Mouse (Mus musculus): ENCODE data around the gene Mill2. TPM values are rescaled to one million over a fixed set of nuclear protein-coding genes. Genes with fewer than 3 reads are reported as not detected.
A peak's percentile ranks its signal among the peaks of the same experiment; 100 is the strongest.
"Not testable (repeated sequence)": the region's sequence is repeated elsewhere in the genome, so short reads cannot be mapped to it uniquely, and the experiment has no call there.

The Mill2 gene
- polyA plus RNA-seq, 1 experiment from 2014 or later, result 0.85 TPM

GRCm38 (mm10) chr7:18841174-18841567 is 1.4 kb downstream of the Mill2 start:
- 0 out of 2 replicates have a peak, but pooled peaks have one; percentile 14 for ATAC-seq (replicated peaks)

GRCm38 (mm10) chr7:18844811-18845210 is 5.0 kb downstream of the Mill2 start:
- Histone ChIP-seq H3K9ac (no peak overlapping the region), H3K36me3 (replicated peaks) (no peaks in the 10 kb centered on the region), H3K4me2 (no peak overlapping the region), H3K9me3 (no peaks in the 10 kb centered on the region), H3K27me3 (replicated peaks) (no peaks in the 10 kb centered on the region), H3K27ac (no peak overlapping the region), H3K4me1 (peaks cover 8% of the 10 kb centered on the region), H3K4me3 (no peak overlapping the region)
- ATAC-seq (replicated peaks), result no peak
- 56% methylated on average over 5 of the region's 5 CpGs for WGBS

More at GRCm38 (mm10) chr7:18841174-18841567, 1.4 kb downstream of the Mill2 start:
- WGBS, result 58% methylated on average over 1 of the region's 1 CpGs
- peaks cover 8% of the 10 kb centered on the region for H3K4me1 ChIP-seq
- no peaks in the 10 kb centered on the region for H3K36me3 ChIP-seq (replicated peaks)
- H3K27me3 ChIP-seq (replicated peaks), result no peaks in the 10 kb centered on the region
- H3K9me3 ChIP-seq, result no peaks in the 10 kb centered on the region
- H3K4me3 ChIP-seq, result peak overlapping the region; percentile 21; the same call in 1 of the 2 replicates
- H3K9ac ChIP-seq, result no peak overlapping the region
- peak overlapping the region; percentile 60 for H3K4me2 ChIP-seq
- 0 out of 2 replicates have a peak overlapping the region, but pooled peaks have one; percentile 11 for H3K27ac ChIP-seq

GRCm38 (mm10) chr7:18848395-18848794 is 8.6 kb downstream of the Mill2 start:
- Histone ChIP-seq H3K9me3 (no peaks in the 10 kb centered on the region), H3K4me1 (no peaks in the 10 kb centered on the region), H3K27ac (no peak overlapping the region), H3K36me3 (replicated peaks) (no peaks in the 10 kb centered on the region), H3K9ac (no peak overlapping the region), H3K4me3 (no peak overlapping the region), H3K4me2 (no peak overlapping the region), H3K27me3 (replicated peaks) (no peaks in the 10 kb centered on the region)
- no peak for ATAC-seq (replicated peaks)
- 85% methylated on average over 1 of the region's 1 CpGs for whole genome bisulfite sequencing

GRCm38 (mm10) chr7:18858310-18858916 is 18.6 kb downstream of the Mill2 start:
- ATAC-seq (replicated peaks), result no peak
- H3K9me3 ChIP-seq, result peaks cover 4% of the 10 kb centered on the region; the same call in 1 of the 2 replicates
- H3K4me1 ChIP-seq, result no peaks in the 10 kb centered on the region
- no peak overlapping the region for H3K27ac ChIP-seq
- H3K9ac ChIP-seq, result no peak overlapping the region
- WGBS, result 72% methylated on average over 5 of the region's 5 CpGs
- no peaks in the 10 kb centered on the region for H3K27me3 ChIP-seq (replicated peaks)
- H3K36me3 ChIP-seq (replicated peaks), result no peaks in the 10 kb centered on the region
- H3K4me2 ChIP-seq, result no peak overlapping the region
- no peak overlapping the region for H3K4me3 ChIP-seq

- no peak overlapping the region for H3K9ac ChIP-seq
- no peaks in the 10 kb centered on the region for H3K36me3 ChIP-seq (replicated peaks)
- H3K9me3 ChIP-seq, result peaks cover 4% of the 10 kb centered on the region
- no peak overlapping the region for H3K27ac ChIP-seq
- H3K4me3 ChIP-seq, result no peak overlapping the region
- no peaks in the 10 kb centered on the region for H3K4me1 ChIP-seq
- no peaks in the 10 kb centered on the region for H3K27me3 ChIP-seq (replicated peaks)
- WGBS, result 84% methylated on average over 6 of the region's 6 CpGs
- no peak for ATAC-seq (replicated peaks)
- no peak overlapping the region for H3K4me2 ChIP-seq
Measured at GRCm38 (mm10) chr7:18862801-18863200, 23.0 kb downstream of the Mill2 start.

GRCm38 (mm10) chr7:18868491-18868890 is 28.7 kb downstream of the Mill2 start:
- Histone ChIP-seq H3K36me3 (replicated peaks) (no peaks in the 10 kb centered on the region), H3K4me2 (no peak overlapping the region), H3K4me1 (peaks cover 7% of the 10 kb centered on the region), H3K27ac (no peak overlapping the region), H3K27me3 (replicated peaks) (no peaks in the 10 kb centered on the region), H3K9ac (no peak overlapping the region), H3K9me3 (no peaks in the 10 kb centered on the region; the same call in 1 of the 2 replicates), H3K4me3 (no peak overlapping the region)
- no peak for ATAC-seq (replicated peaks)
- 88% methylated on average over 2 of the region's 2 CpGs for WGBS

- not testable (repeated sequence) for ATAC-seq (replicated peaks); H3K4me2 ChIP-seq; H3K4me3 ChIP-seq; H3K27ac ChIP-seq; H3K27me3 ChIP-seq (replicated peaks); H3K9me3 ChIP-seq; H3K9ac ChIP-seq; H3K4me1 ChIP-seq; H3K36me3 ChIP-seq (replicated peaks)
- WGBS, result 71% methylated on average over 1 of the region's 8 CpGs
Measured at GRCm38 (mm10) chr7:18871031-18871430, 31.3 kb downstream of the Mill2 start, which contains the start of gene Pglyrp1. Gene Pglyrp1 (plus strand): TSS chr7:18871331.

GRCm38 (mm10) chr7:18872014-18872802 is 32.4 kb downstream of the Mill2 start:
- peak overlapping the region; percentile 53 for H3K9ac ChIP-seq
- peak; percentile 81 for ATAC-seq (replicated peaks)

GRCm38 (mm10) chr7:18872816-18873215 is 33.0 kb downstream of the Mill2 start:
- H3K9ac ChIP-seq, result peak overlapping the region; percentile 53
- peak overlapping the region; percentile 45 for H3K4me3 ChIP-seq
- no peaks in the 10 kb centered on the region for H3K36me3 ChIP-seq (replicated peaks)
- WGBS, result 0% methylated on average over 7 of the region's 7 CpGs
- H3K27ac ChIP-seq, result no peak overlapping the region
- ATAC-seq (replicated peaks), result peak; percentile 82
- H3K9me3 ChIP-seq, result no peaks in the 10 kb centered on the region
- H3K27me3 ChIP-seq (replicated peaks), result no peaks in the 10 kb centered on the region
- peak overlapping the region; percentile 93 for H3K4me2 ChIP-seq
- H3K4me1 ChIP-seq, result peaks cover 7% of the 10 kb centered on the region

More at GRCm38 (mm10) chr7:18872014-18872802, 32.4 kb downstream of the Mill2 start:
- peak overlapping the region; percentile 45 for H3K4me3 ChIP-seq
- H3K4me2 ChIP-seq, result peak overlapping the region; percentile 93
- no peaks in the 10 kb centered on the region for H3K27me3 ChIP-seq (replicated peaks)
- 32% methylated on average over 13 of the region's 14 CpGs for WGBS
- no peaks in the 10 kb centered on the region for H3K9me3 ChIP-seq
- H3K4me1 ChIP-seq, result peaks cover 7% of the 10 kb centered on the region
- no peaks in the 10 kb centered on the region for H3K36me3 ChIP-seq (replicated peaks)
- H3K27ac ChIP-seq, result no peak overlapping the region

GRCm38 (mm10) chr7:18873253-18873652 is 33.5 kb downstream of the Mill2 start:
- H3K4me3 ChIP-seq, result peak overlapping the region; percentile 45
- H3K4me2 ChIP-seq, result peak overlapping the region; percentile 93
- H3K4me1 ChIP-seq, result peaks cover 7% of the 10 kb centered on the region
- H3K9ac ChIP-seq, result peak overlapping the region; percentile 53
- H3K9me3 ChIP-seq, result no peaks in the 10 kb centered on the region
- H3K27ac ChIP-seq, result no peak overlapping the region
- no peaks in the 10 kb centered on the region for H3K27me3 ChIP-seq (replicated peaks)
- peak; percentile 79 for ATAC-seq (replicated peaks)
- H3K36me3 ChIP-seq (replicated peaks), result no peaks in the 10 kb centered on the region
- under 1% methylated on average over 10 of the region's 10 CpGs for WGBS

GRCm38 (mm10) chr7:18875372-18875771 is 35.6 kb downstream of the Mill2 start:
- no peak for ATAC-seq (replicated peaks)
- no peak overlapping the region for H3K4me3 ChIP-seq
- 87% methylated on average over 5 of the region's 5 CpGs for WGBS
- H3K9me3 ChIP-seq, result no peaks in the 10 kb centered on the region
- H3K4me2 ChIP-seq, result no peak overlapping the region
- peaks cover 7% of the 10 kb centered on the region for H3K4me1 ChIP-seq
- no peaks in the 10 kb centered on the region for H3K27me3 ChIP-seq (replicated peaks)
- no peak overlapping the region for H3K9ac ChIP-seq
- no peaks in the 10 kb centered on the region for H3K36me3 ChIP-seq (replicated peaks)
- H3K27ac ChIP-seq, result no peak overlapping the region

- no peak overlapping the region for H3K27ac ChIP-seq
- no peaks in the 10 kb centered on the region for H3K9me3 ChIP-seq
- no peak for ATAC-seq (replicated peaks)
- H3K4me2 ChIP-seq, result no peak overlapping the region
- no peaks in the 10 kb centered on the region for H3K36me3 ChIP-seq (replicated peaks)
- no peak overlapping the region for H3K4me3 ChIP-seq
- H3K27me3 ChIP-seq (replicated peaks), result no peaks in the 10 kb centered on the region
- WGBS, result 80% methylated on average over 7 of the region's 7 CpGs
- H3K4me1 ChIP-seq, result no peaks in the 10 kb centered on the region
- H3K9ac ChIP-seq, result no peak overlapping the region
Measured at GRCm38 (mm10) chr7:18878691-18879090, 38.9 kb downstream of the Mill2 start.
